In genomic region chr2:131545386-131546307, GRCm38 (mm10) we compare ENCODE assay signal across 9 mouse cellular contexts. TPM values are rescaled to one million over a fixed set of nuclear protein-coding genes. Genes with fewer than 3 reads are reported as not detected.
A peak's percentile ranks its signal among the peaks of the same experiment; 100 is the strongest.
DNase-seq lines count a peak whose midpoint lies in the region; ATAC-seq and TF ChIP-seq lines count a peak whose summit lies in the region.
"Had no signal": no experiment of that assay in that cellular context is flagged by ENCODE, and none has a peak within 500 bp of the region (broad histone marks: within the 10 kb centered on the region; RNA-seq: fewer than 3 reads in every experiment).

No protein-coding gene starts in this region.

- peak overlapping the region; percentile 60 to 63 for H3K4me3 ChIP-seq in ES-E14 (ENCODE audit: insufficient read depth in 1 of 2, low read depth in 1 of 2, low read length in 2 of 2, poor library complexity in 1 of 2, severe bottlenecking in 1 of 2)
- peak overlapping the region; percentile 29 for H3K4me3 ChIP-seq in bone marrow macrophage, adult 2 months (ENCODE audit: insufficient read depth, low read length)
- peak overlapping the region; percentile 14; the same call in 1 of the 2 replicates for H3K4me3 ChIP-seq in embryonic fibroblast, embryonic 13.5 days (ENCODE audit: insufficient read depth, low read length)
- H3K4me3 ChIP-seq in heart, postnatal 0 days (ENCODE audit: low read depth, low read length): peak overlapping the region; percentile 47
- peak overlapping the region; percentile 41 for H3K4me3 ChIP-seq in lung, embryonic 15.5 days
- H3K4me3 ChIP-seq in neural tube, embryonic 15.5 days (replicated peaks): peak overlapping the region; percentile 43
- H3K4me3 ChIP-seq: myocyte had no signal

- WGBS in heart, postnatal 0 days: 5% methylated on average over 45 of the region's 45 CpGs
- 3% methylated on average over 45 of the region's 45 CpGs for WGBS in lung, embryonic 15.5 days
- WGBS in neural tube, embryonic 15.5 days: 2% methylated on average over 45 of the region's 45 CpGs

- DNase-seq in ES-E14 (ENCODE audit: low read depth, low spot score): no peak
- DNase-seq in heart, postnatal 0 days (ENCODE audit: low spot score): peak; percentile 46
- peak; percentile 68 for DNase-seq in kidney, postnatal 14 days
- DNase-seq in urinary bladder, postnatal 36 days (ENCODE audit: low spot score in 2 of 2): peak; percentile 44 to 46

- in situ Hi-C loops in ES-E14 (cut with MboI; ENCODE audit: low sequenced_read_pairs in 2 of 2, unreplicated experiment in 2 of 2): loop anchor here (10.0 kb wide), 2 partner anchors 259 to 269 kb away; no protein-coding TSS in a partner anchor

- peaks cover 0 to 2% of the 10 kb centered on the region in 2 experiments; a peak in 2 of 4 replicates for H3K4me1 ChIP-seq in ES-E14 (ENCODE audit: control insufficient read depth in 2 of 2, insufficient read depth in 2 of 2, low read length in 2 of 2, poor library complexity in 1 of 2)
- H3K4me1 ChIP-seq in bone marrow macrophage, adult 2 months (ENCODE audit: control insufficient read depth, insufficient read depth, low read length): no peaks in the 10 kb centered on the region
- peaks cover 27% of the 10 kb centered on the region for H3K4me1 ChIP-seq in embryonic fibroblast, embryonic 13.5 days (ENCODE audit: control insufficient read depth, insufficient read depth, low read length)
- H3K4me1 ChIP-seq in heart, postnatal 0 days (ENCODE audit: control insufficient read depth, insufficient read depth): peaks cover 6% of the 10 kb centered on the region; the same call in 1 of the 2 replicates
- H3K4me1 ChIP-seq in lung, embryonic 15.5 days: peaks cover 14% of the 10 kb centered on the region
- H3K4me1 ChIP-seq in neural tube, embryonic 15.5 days: peaks cover 18% of the 10 kb centered on the region

- no peak for TF ChIP-seq EP300 in heart, postnatal 0 days (IDR thresholded peaks at IDR 0.05; ENCODE audit: low read depth)

- no peak for TF ChIP-seq POLR2A in bone marrow macrophage, adult 2 months (IDR thresholded peaks at IDR 0.05; ENCODE audit: borderline replicate concordance, low read depth, low read length)
- no peak for TF ChIP-seq POLR2A in embryonic fibroblast, embryonic 13.5 days (IDR thresholded peaks at IDR 0.05; ENCODE audit: low read depth, low read length)

- H3K27ac ChIP-seq in ES-E14 (ENCODE audit: insufficient read depth, low read depth, low read length, poor library complexity, severe bottlenecking): no peak overlapping the region
- H3K27ac ChIP-seq in bone marrow macrophage, adult 2 months (ENCODE audit: insufficient read depth, low read depth, low read length): no peak overlapping the region
- no peak overlapping the region for H3K27ac ChIP-seq in embryonic fibroblast, embryonic 13.5 days (ENCODE audit: insufficient read depth, low read length)
- H3K27ac ChIP-seq in heart, postnatal 0 days (ENCODE audit: low read depth): no peak overlapping the region
- no peak overlapping the region for H3K27ac ChIP-seq in lung, embryonic 15.5 days
- no peak overlapping the region for H3K27ac ChIP-seq in neural tube, embryonic 15.5 days (replicated peaks)

- H3K27me3 ChIP-seq in heart, postnatal 0 days (ENCODE audit: control insufficient read depth, insufficient read depth, low read length): peaks cover 38% of the 10 kb centered on the region
- H3K27me3 ChIP-seq in lung, embryonic 15.5 days: peaks cover 51% of the 10 kb centered on the region
- peaks cover 60% of the 10 kb centered on the region for H3K27me3 ChIP-seq in neural tube, embryonic 15.5 days (replicated peaks)

- no peaks in the 10 kb centered on the region for H3K36me3 ChIP-seq in ES-E14 (ENCODE audit: control insufficient read depth, insufficient read depth, low read length, poor library complexity, severe bottlenecking)
- no peaks in the 10 kb centered on the region for H3K36me3 ChIP-seq in heart, postnatal 0 days (replicated peaks; ENCODE audit: control insufficient read depth, insufficient read depth, low read length)
- H3K36me3 ChIP-seq in lung, embryonic 15.5 days: no peaks in the 10 kb centered on the region
- H3K36me3 ChIP-seq in neural tube, embryonic 15.5 days: no peaks in the 10 kb centered on the region

- no peaks in the 10 kb centered on the region for H3K9me3 ChIP-seq in ES-E14 (ENCODE audit: control insufficient read depth, insufficient read depth, low read depth, low read length)
- H3K9me3 ChIP-seq in heart, postnatal 0 days (replicated peaks; ENCODE audit: control insufficient read depth, low read length): no peaks in the 10 kb centered on the region
- H3K9me3 ChIP-seq in lung, embryonic 15.5 days: no peaks in the 10 kb centered on the region
- H3K9me3 ChIP-seq in neural tube, embryonic 15.5 days (replicated peaks): no peaks in the 10 kb centered on the region

- peak overlapping the region; percentile 24 for H3K9ac ChIP-seq in ES-E14 (ENCODE audit: insufficient read depth, low read depth, low read length, poor library complexity, severe bottlenecking)
- H3K9ac ChIP-seq in heart, postnatal 0 days (replicated peaks; ENCODE audit: low read depth, low read length): peak overlapping the region; percentile 21; the same call in 1 of the 2 replicates
- peak overlapping the region; percentile 8; the same call in 1 of the 2 replicates for H3K9ac ChIP-seq in lung, embryonic 15.5 days
- H3K9ac ChIP-seq in neural tube, embryonic 15.5 days (replicated peaks): peak overlapping the region; percentile 18

- TF ChIP-seq CTCF in bone marrow macrophage, adult 2 months (IDR thresholded peaks at IDR 0.05; ENCODE audit: low read depth, low read length): peak; percentile 100
- peak; percentile 37 for TF ChIP-seq CTCF in embryonic fibroblast, embryonic 13.5 days (IDR thresholded peaks at IDR 0.05; ENCODE audit: borderline replicate concordance, insufficient read depth, low read length)
- TF ChIP-seq CTCF in heart, postnatal 0 days (IDR thresholded peaks at IDR 0.05; ENCODE audit: low read depth): peak; percentile 52

- peak; percentile 38; the same call in 1 of the 2 replicates for ATAC-seq in heart, postnatal 0 days (ENCODE audit: insufficient read depth, low read depth)
- ATAC-seq in lung, embryonic 15.5 days (ENCODE audit: borderline replicate concordance, extremely low read depth, low FRiP score, low TSS enrichment): peak; percentile 45
- peak; percentile 35; the same call in 1 of the 2 replicates for ATAC-seq in neural tube, embryonic 15.5 days (ENCODE audit: low FRiP score)

- H3K4me2 ChIP-seq in heart, postnatal 0 days (ENCODE audit: low read depth, low read length): peak overlapping the region; percentile 74
- H3K4me2 ChIP-seq in lung, embryonic 15.5 days: peak overlapping the region; percentile 83
- peak overlapping the region; percentile 85 for H3K4me2 ChIP-seq in neural tube, embryonic 15.5 days

TF ChIP-seq in ES-E14, 5 proteins besides CTCF, POLR2A, EP300 and RAD21:
- TF ChIP-seq ZNF384 (IDR thresholded peaks at IDR 0.05; ENCODE audit: low read depth, low read length): no peak
- TF ChIP-seq ZC3H11A (IDR thresholded peaks at IDR 0.05; ENCODE audit: borderline replicate concordance, low read depth, low read length): 0 out of 2 replicates have a peak, but pooled peaks have one; percentile 38

RNA-seq across cellular contexts. Expression of gene Adra1d, which starts 16.4 kb away (rescaled TPM):
- 0.79 and 0.85 TPM in 2 replicates for total RNA-seq in ES-E14 (2012; rRNA removed)
- not detected in 2 replicates for polyA plus RNA-seq in bone marrow macrophage, adult 2 months (2012; ENCODE audit: insufficient read depth, insufficient read length, missing spikeins)
- polyA plus RNA-seq in embryonic fibroblast, embryonic 13.5 days (2011; ENCODE audit: insufficient read length, low read depth, missing spikeins): 9.2 and 10.5 TPM in 2 replicates
- total RNA-seq in heart, postnatal 0 days (2014; rRNA removed; ENCODE audit: low replicate concordance): 1.9 and 6.7 TPM in 2 replicates
- 0.52 and 0.70 TPM in 2 replicates for polyA plus RNA-seq in heart, postnatal 0 days (2015; fragmentation: Nextera tagmentation; extraction: Ambion mirVana)
- 3.4 and 3.9 TPM in 2 replicates for polyA plus RNA-seq in lung, embryonic 15.5 days (2015; fragmentation: Nextera tagmentation; extraction: Ambion mirVana)
- polyA plus RNA-seq in neural tube, embryonic 15.5 days (2015; fragmentation: Nextera tagmentation; extraction: Ambion mirVana): 0.83 and 0.92 TPM in 2 replicates

RNA-seq across cellular contexts. Expression of gene Smox, which starts 54.4 kb away (rescaled TPM):
- total RNA-seq in ES-E14 (2012; rRNA removed): 12.9 and 16.1 TPM in 2 replicates
- 86.4 and 97.4 TPM in 2 replicates for polyA plus RNA-seq in bone marrow macrophage, adult 2 months (2012; ENCODE audit: insufficient read depth, insufficient read length, missing spikeins)
- 21.0 and 21.1 TPM in 2 replicates for polyA plus RNA-seq in embryonic fibroblast, embryonic 13.5 days (2011; ENCODE audit: insufficient read length, low read depth, missing spikeins)
- 30.2 and 31.4 TPM in 2 replicates for total RNA-seq in heart, postnatal 0 days (2014; rRNA removed; ENCODE audit: low replicate concordance)
- 32.4 and 32.7 TPM in 2 replicates for polyA plus RNA-seq in heart, postnatal 0 days (2015; fragmentation: Nextera tagmentation; extraction: Ambion mirVana)
- polyA plus RNA-seq in lung, embryonic 15.5 days (2015; fragmentation: Nextera tagmentation; extraction: Ambion mirVana): 33.7 and 37.1 TPM in 2 replicates
- polyA plus RNA-seq in neural tube, embryonic 15.5 days (2015; fragmentation: Nextera tagmentation; extraction: Ambion mirVana): 48.7 and 51.9 TPM in 2 replicates

Comparison
In these comparisons a context has a peak if more than half of its experiments do, and no peak if none do; other contexts are left out.
1. CTCF ChIP-seq: peak in every context shown above with its lines; median percentile 100 in bone marrow macrophage, adult 2 months; 52 in heart, postnatal 0 days; 37 in embryonic fibroblast, embryonic 13.5 days.